Mouse (Mus musculus) embryonic fibroblast, embryonic 13.5 days (primary cell): ENCODE results near the gene Izumo4.

Source experiments
- CTCF ChIP-seq: IDR thresholded peaks from 2 replicates; pipeline ENCODE4 v1.5.1; 2011; ENCODE audit warnings: mild to moderate bottlenecking, control low read depth, low read length, moderate library complexity, borderline replicate concordance; ENCODE audit not compliant: insufficient read depth
- POLR2A ChIP-seq: IDR thresholded peaks from 2 replicates; pipeline ENCODE4 v1.6.1; 2011; ENCODE audit warnings: low read depth, mild to moderate bottlenecking, control low read depth, low read length, moderate library complexity

GRCm38 (mm10) chr10:80674161-80674711, 27.7 kb upstream of the Izumo4 start:
- TF ChIP-seq CTCF (no peak), POLR2A (no peak)
